Mouse (Mus musculus) MEL (cell line): Measurements from ENCODE around the gene Fer1l4. TPM values are rescaled to one million over a fixed set of nuclear protein-coding genes. Genes with fewer than 3 reads are reported as not detected.

Source experiments
- DNase-seq: peaks from one replicate; pipeline ENCODE4 v3.0.0; 2011; ENCODE audit warnings: low read depth, low spot score
- H3K27ac ChIP-seq: 2 replicates; pipeline ENCODE4 v1.5.1; 2012; ENCODE audit warnings: low read depth, mild to moderate bottlenecking, control low read depth, low read length, moderate library complexity; ENCODE audit not compliant: control insufficient read depth
- H3K27me3 ChIP-seq, 2 experiments: fragments of 150-350 bp in 1 of 2; sonication (generic) in 1 of 2; 2 replicates each; pipeline ENCODE4 v1.6.1; 2012; ENCODE audit warnings: low read length in 2 of 2, mild to moderate bottlenecking in 2 of 2, improper control_type of control experiment in 1 of 2, moderate library complexity in 1 of 2; ENCODE audit not compliant: insufficient read depth in 2 of 2, control insufficient read depth in 1 of 2
- H3K36me3 ChIP-seq, 2 experiments: 2 replicates each; pipeline ENCODE4 v1.6.1; 2012 to 2014; ENCODE audit warnings: low read length in 2 of 2, improper control_type of control experiment in 1 of 2, inconsistent platforms in 1 of 2, mild to moderate bottlenecking in 1 of 2; ENCODE audit not compliant: insufficient read depth in 2 of 2, control insufficient read depth in 1 of 2
- H3K4me1 ChIP-seq, 2 experiments: fragments of 150-350 bp in 1 of 2; sonication (generic) in 1 of 2; 2 replicates each; pipeline ENCODE4 v1.6.1; 2012; ENCODE audit warnings: low read length in 2 of 2, improper control_type of control experiment in 1 of 2, mild to moderate bottlenecking in 1 of 2; ENCODE audit not compliant: insufficient read depth in 2 of 2, control insufficient read depth in 1 of 2
- H3K4me3 ChIP-seq, 2 experiments: fragments of 150-350 bp in 1 of 2; sonication (generic) in 1 of 2; 2 replicates each; pipeline ENCODE4 v1.5.1; 2012; ENCODE audit warnings: low read depth in 2 of 2, low read length in 2 of 2, mild to moderate bottlenecking in 2 of 2, moderate library complexity in 2 of 2, control low read depth in 1 of 2, improper control_type of control experiment in 1 of 2; ENCODE audit not compliant: control insufficient read depth in 1 of 2, insufficient read depth in 1 of 2
- H3K79me2 ChIP-seq: 2 replicates; pipeline ENCODE4 v1.6.1; 2012; ENCODE audit warnings: mild to moderate bottlenecking, low read length, moderate library complexity; ENCODE audit not compliant: control insufficient read depth, poor library complexity, insufficient read depth
- H3K9ac ChIP-seq: 2 replicates; pipeline ENCODE4 v1.6.1; 2012; ENCODE audit warnings: low read depth, mild to moderate bottlenecking, control low read depth, low read length, moderate library complexity; ENCODE audit not compliant: control insufficient read depth, poor library complexity, severe bottlenecking
- H3K9me3 ChIP-seq: fragments of 150-350 bp; sonication (generic); replicated peaks from 2 replicates; pipeline ENCODE4 v1.6.1; 2012; ENCODE audit warnings: mild to moderate bottlenecking, low read length, improper control_type of control experiment, moderate library complexity; ENCODE audit not compliant: insufficient read depth
- BHLHE40 ChIP-seq: IDR thresholded peaks from 2 replicates; pipeline ENCODE4 v1.6.1; 2012; ENCODE audit warnings: low read depth, mild to moderate bottlenecking, inconsistent platforms, low read length, improper control_type of control experiment, borderline replicate concordance
- CHD1 ChIP-seq: IDR thresholded peaks from 2 replicates; pipeline ENCODE4 v1.6.1; 2012; ENCODE audit warnings: low read depth, mild to moderate bottlenecking, inconsistent platforms, low read length, improper control_type of control experiment
- CHD2 ChIP-seq: IDR thresholded peaks from 2 replicates; pipeline ENCODE4 v1.6.1; 2011; ENCODE audit warnings: low read length, improper control_type of control experiment
- CTCF ChIP-seq, 3 experiments: IDR thresholded peaks in 2 of 3; conservative IDR thresholded peaks in 1 of 3; 2 replicates each; pipeline ENCODE4 v1.5.1; 2011 to 2012; ENCODE audit warnings: low read length in 3 of 3, low read depth in 2 of 3, mild to moderate bottlenecking in 2 of 3, improper control_type of control experiment in 1 of 3, inconsistent platforms in 1 of 3, mixed read lengths in 1 of 3, moderate library complexity in 1 of 3; ENCODE audit not compliant: control insufficient read depth in 1 of 3, insufficient read depth in 1 of 3, poor library complexity in 1 of 3, severe bottlenecking in 1 of 3
- ELF1 ChIP-seq: IDR thresholded peaks from 2 replicates; pipeline ENCODE4 v1.6.1; 2014; ENCODE audit warnings: low read depth, mild to moderate bottlenecking, inconsistent platforms, low read length, improper control_type of control experiment, moderate library complexity
- EP300 ChIP-seq, 2 experiments: IDR thresholded peaks; 2 replicates each; pipeline ENCODE4 v1.6.1; 2011; ENCODE audit warnings: improper control_type of control experiment in 2 of 2, low read length in 2 of 2, low read depth in 1 of 2, mild to moderate bottlenecking in 1 of 2
- ETS1 ChIP-seq: IDR thresholded peaks from 2 replicates; pipeline ENCODE4 v1.6.1; 2012; ENCODE audit warnings: low read depth, mild to moderate bottlenecking, inconsistent platforms, low read length, improper control_type of control experiment, moderate library complexity
- GABPA ChIP-seq: IDR thresholded peaks from 2 replicates; pipeline ENCODE4 v1.6.1; 2012; ENCODE audit warnings: low read depth, mild to moderate bottlenecking, inconsistent platforms, low read length, improper control_type of control experiment, moderate library complexity
- HCFC1 ChIP-seq: IDR thresholded peaks from 2 replicates; pipeline ENCODE4 v1.6.1; 2012; ENCODE audit warnings: low read depth, mild to moderate bottlenecking, inconsistent platforms, low read length, improper control_type of control experiment, moderate library complexity
- JUND ChIP-seq: IDR thresholded peaks from 2 replicates; pipeline ENCODE4 v1.6.1; 2011; ENCODE audit warnings: low read depth, mild to moderate bottlenecking, improper control_type of control experiment, low read length
- KAT2A ChIP-seq: conservative IDR thresholded peaks from 2 replicates; pipeline ENCODE4 v1.6.1; 2012; ENCODE audit warnings: low read depth, low read length, improper control_type of control experiment, inconsistent platforms
- MAFK ChIP-seq: IDR thresholded peaks from 2 replicates; pipeline ENCODE4 v1.6.1; 2011; ENCODE audit warnings: low read depth, mild to moderate bottlenecking, low read length, improper control_type of control experiment, borderline replicate concordance
- MEF2A ChIP-seq: IDR thresholded peaks from 2 replicates; pipeline ENCODE4 v1.6.1; 2014; ENCODE audit warnings: low read depth, mild to moderate bottlenecking, inconsistent platforms, low read length, improper control_type of control experiment; ENCODE audit not compliant: poor library complexity, insufficient replicate concordance, severe bottlenecking; ENCODE audit errors: extremely low read depth
- MXI1 ChIP-seq: IDR thresholded peaks from 2 replicates; pipeline ENCODE4 v1.6.1; 2011; ENCODE audit warnings: mild to moderate bottlenecking, low read depth, low read length, improper control_type of control experiment
- MYC ChIP-seq: IDR thresholded peaks from 2 replicates; pipeline ENCODE4 v1.6.1; 2011; ENCODE audit warnings: low read depth, mild to moderate bottlenecking, low read length, improper control_type of control experiment, moderate library complexity
- NELFE ChIP-seq: IDR thresholded peaks from 2 replicates; pipeline ENCODE4 v1.6.1; 2011; ENCODE audit warnings: low read depth, low read length, improper control_type of control experiment
- POLR2A ChIP-seq, 2 experiments: IDR thresholded peaks; 2 replicates each; pipeline ENCODE4 v1.6.1; 2011 to 2012; ENCODE audit warnings: low read length in 2 of 2, mild to moderate bottlenecking in 2 of 2, control low read depth in 1 of 2, improper control_type of control experiment in 1 of 2, low read depth in 1 of 2, moderate library complexity in 1 of 2; ENCODE audit not compliant: control insufficient read depth in 1 of 2, insufficient read depth in 1 of 2, poor library complexity in 1 of 2
- POLR2AphosphoS2 ChIP-seq: IDR thresholded peaks from 2 replicates; pipeline ENCODE4 v1.6.1; 2011; ENCODE audit warnings: low read length, improper control_type of control experiment
- POLR2AphosphoS5 ChIP-seq: IDR thresholded peaks from 2 replicates; pipeline ENCODE4 v1.6.1; 2012; ENCODE audit warnings: low read depth, borderline replicate concordance, mild to moderate bottlenecking, inconsistent platforms, low read length, moderate library complexity, mixed read lengths
- RAD21 ChIP-seq: IDR thresholded peaks from 2 replicates; pipeline ENCODE4 v1.6.1; 2011; ENCODE audit warnings: mild to moderate bottlenecking, low read depth, low read length, improper control_type of control experiment
- RCOR1 ChIP-seq: IDR thresholded peaks from 2 replicates; pipeline ENCODE4 v1.6.1; 2012; ENCODE audit warnings: low read depth, mild to moderate bottlenecking, inconsistent platforms, low read length, improper control_type of control experiment
- SIN3A ChIP-seq: IDR thresholded peaks from 2 replicates; pipeline ENCODE4 v1.6.1; 2012; ENCODE audit warnings: low read length, improper control_type of control experiment, inconsistent platforms
- SMC3 ChIP-seq: IDR thresholded peaks from 2 replicates; pipeline ENCODE4 v1.6.1; 2011; ENCODE audit warnings: low read depth, low read length, improper control_type of control experiment
- TAL1 ChIP-seq: IDR thresholded peaks from 2 replicates; pipeline ENCODE4 v1.6.1; 2012; ENCODE audit warnings: mild to moderate bottlenecking, inconsistent platforms, low read length, moderate library complexity, mixed read lengths
- TBP ChIP-seq: IDR thresholded peaks from 2 replicates; pipeline ENCODE4 v1.8.0; 2011; ENCODE audit warnings: low read depth, low read length, improper control_type of control experiment
- TCF12 ChIP-seq: IDR thresholded peaks from 2 replicates; pipeline ENCODE4 v1.6.1; 2014; ENCODE audit warnings: low read depth, mild to moderate bottlenecking, inconsistent platforms, low read length, improper control_type of control experiment, moderate library complexity
- UBTF ChIP-seq: IDR thresholded peaks from 2 replicates; pipeline ENCODE4 v1.6.1; 2012; ENCODE audit warnings: low read depth, mild to moderate bottlenecking, inconsistent platforms, low read length, improper control_type of control experiment, moderate library complexity, borderline replicate concordance; ENCODE audit not compliant: insufficient read depth
- ZC3H11A ChIP-seq: IDR thresholded peaks from 2 replicates; pipeline ENCODE4 v1.6.1; 2012; ENCODE audit warnings: low read depth, mild to moderate bottlenecking, inconsistent platforms, low read length, improper control_type of control experiment
- ZMIZ1 ChIP-seq: IDR thresholded peaks from 2 replicates; pipeline ENCODE4 v1.6.1; 2012; ENCODE audit warnings: low read depth, mild to moderate bottlenecking, inconsistent platforms, low read length, improper control_type of control experiment, moderate library complexity
- ZNF384 ChIP-seq: IDR thresholded peaks from 2 replicates; pipeline ENCODE4 v1.6.1; 2012; ENCODE audit warnings: low read depth, mild to moderate bottlenecking, inconsistent platforms, low read length, improper control_type of control experiment
- polyA plus RNA-seq, 2 experiments: library from polyadenylated mRNA; stranded (reverse) in 1 of 2; unstranded in 1 of 2; fragments of >175 nt in 1 of 2; fragments of >200 nt in 1 of 2; gene quantifications; 2 replicates each; pipeline versions ENCODE4 v1.2.1 to v1.2.4; 2012; ENCODE audit warnings: low replicate concordance in 2 of 2, low read depth in 1 of 2; ENCODE audit not compliant: insufficient read length in 2 of 2, insufficient read depth in 1 of 2, missing spikeins in 1 of 2
- total RNA-seq: library from RNA; depleted of rRNA; stranded (reverse); fragments of 300-350 nt; gene quantifications from 2 replicates; pipeline ENCODE4 v1.2.3, GENCODE M21; 2012

Gene Fer1l4
- total and polyA plus RNA-seq, 3 experiments, result 0.04 to 0.07 TPM; not detected in 1

GRCm38 (mm10) chr2:156018106-156018505, 34.6 kb downstream of the Fer1l4 start:
- no peak overlapping the region for H3K4me3 ChIP-seq
- TF ChIP-seq TAL1 (no peak), ZC3H11A (no peak), EP300 (IDR thresholded peaks at IDR 0.05; ENCODE audit: low read depth in 1 of 2, low read length in 2 of 2) (no peak), MXI1 (no peak), POLR2A (IDR thresholded peaks at IDR 0.05; ENCODE audit: control insufficient read depth in 1 of 2, insufficient read depth in 1 of 2, low read depth in 1 of 2, low read length in 2 of 2, poor library complexity in 1 of 2) (no peak), TBP (no peak), KAT2A (no peak), UBTF (no peak)
- TF ChIP-seq, all 39 proteins: peak for 0
- Histone ChIP-seq H3K9me3 (no peaks in the 10 kb centered on the region), H3K79me2 (no peaks in the 10 kb centered on the region), H3K9ac (no peak overlapping the region), H3K27ac (no peak overlapping the region), H3K4me1 (peaks cover 5 to 26% of the 10 kb centered on the region in 2 experiments), H3K27me3 (no peaks in the 10 kb centered on the region), H3K36me3 (peaks cover 1 to 20% of the 10 kb centered on the region in 2 experiments; a peak in 3 of 4 replicates)
- DNase-seq, result no peak

- DNase-seq, result peak; percentile 99
- H3K27me3 ChIP-seq, result no peaks in the 10 kb centered on the region
- H3K27ac ChIP-seq, result peak within 1 kb of the TSS; percentile 36
- H3K9ac ChIP-seq, result peak within 1 kb of the TSS; percentile 77
- peaks cover 0 to 6% of the 10 kb centered on the region in 2 experiments; a peak in 1 of 4 replicates for H3K4me1 ChIP-seq
- H3K4me3 ChIP-seq, result peak within 1 kb of the TSS; percentile 84 to 97
- H3K36me3 ChIP-seq, result peaks cover 0 to 4% of the 10 kb centered on the region in 2 experiments; a peak in 3 of 4 replicates
- H3K9me3 ChIP-seq, result no peaks in the 10 kb centered on the region
- peaks cover 6% of the 10 kb centered on the region for H3K79me2 ChIP-seq
- TF ChIP-seq ETS1 (no peak), CTCF (IDR thresholded peaks at IDR 0.05 in 2 of 3, conservative IDR thresholded peaks at IDR 0.05 in 1 of 3; ENCODE audit: control insufficient read depth in 1 of 3, insufficient read depth in 1 of 3, low read depth in 2 of 3, low read length in 3 of 3, poor library complexity in 1 of 3, severe bottlenecking in 1 of 3) (no peak), TCF12 (peak; percentile 10; the same call in 1 of the 2 replicates), HCFC1 (peak; percentile 80), RAD21 (no peak), SIN3A (peak; percentile 63), CHD2 (no peak), BHLHE40 (no peak), ZNF384 (no peak), CHD1 (no peak), ELF1 (peak; percentile 86), POLR2AphosphoS5 (no peak), EP300 (IDR thresholded peaks at IDR 0.05; ENCODE audit: low read depth in 1 of 2, low read length in 2 of 2) (no peak), NELFE (peak; percentile 71), SMC3 (no peak), MYC (no peak), GABPA (no peak), MAFK (no peak), MEF2A (no peak), ZC3H11A (no peak), RCOR1 (no peak), ZMIZ1 (no peak), UBTF (no peak), TBP (peak; percentile 42; the same call in 1 of the 2 replicates), MXI1 (no peak; the same call in 1 of the 2 replicates), JUND (no peak), POLR2AphosphoS2 (no peak)
Observed at GRCm38 (mm10) chr2:156007888-156008532, 44.7 kb downstream of the Fer1l4 start, which contains the start of the genes 6430550D23Rik and Ergic3. TSS of gene 6430550D23Rik (minus strand) at chr2:156007977. TSS of gene Ergic3 (plus strand) at chr2:156008045.
